Mouse (Mus musculus): ENCODE data around the gene Odf3l2. TPM values are rescaled to one million over a fixed set of nuclear protein-coding genes. Genes with fewer than 3 reads are reported as not detected.

Gene Odf3l2
- polyA plus RNA-seq, 1 experiment from 2014 or later: not detected

GRCm38 (mm10) chr10:79652789-79653188, 7.3 kb upstream of the Odf3l2 start:
- Histone ChIP-seq H3K4me3 (replicated peaks) (no peak overlapping the region), H3K36me3 (no peaks in the 10 kb centered on the region), H3K9me3 (replicated peaks) (no peaks in the 10 kb centered on the region), H3K27ac (no peak overlapping the region), H3K9ac (no peak overlapping the region), H3K27me3 (peaks cover 30% of the 10 kb centered on the region), H3K4me2 (no peak overlapping the region), H3K4me1 (replicated peaks) (no peaks in the 10 kb centered on the region)
- ATAC-seq (ENCODE audit: low read depth): no peak
- DNase-seq: no peak
- 63% methylated on average over 7 of the region's 7 CpGs for WGBS (ENCODE audit: insufficient replicate concordance)

GRCm38 (mm10) chr10:79649070-79649751, 3.7 kb upstream of the Odf3l2 start:
- Histone ChIP-seq H3K4me2 (no peak overlapping the region), H3K9ac (no peak overlapping the region), H3K27me3 (peaks cover 17% of the 10 kb centered on the region), H3K27ac (no peak overlapping the region), H3K36me3 (no peaks in the 10 kb centered on the region), H3K9me3 (replicated peaks) (no peaks in the 10 kb centered on the region), H3K4me3 (replicated peaks) (no peak overlapping the region), H3K4me1 (replicated peaks) (no peaks in the 10 kb centered on the region)
- DNase-seq (peak; percentile 26), ATAC-seq (ENCODE audit: low read depth) (no peak)
- 18% methylated on average over 7 of the region's 7 CpGs for WGBS (ENCODE audit: insufficient replicate concordance)

DNA sequence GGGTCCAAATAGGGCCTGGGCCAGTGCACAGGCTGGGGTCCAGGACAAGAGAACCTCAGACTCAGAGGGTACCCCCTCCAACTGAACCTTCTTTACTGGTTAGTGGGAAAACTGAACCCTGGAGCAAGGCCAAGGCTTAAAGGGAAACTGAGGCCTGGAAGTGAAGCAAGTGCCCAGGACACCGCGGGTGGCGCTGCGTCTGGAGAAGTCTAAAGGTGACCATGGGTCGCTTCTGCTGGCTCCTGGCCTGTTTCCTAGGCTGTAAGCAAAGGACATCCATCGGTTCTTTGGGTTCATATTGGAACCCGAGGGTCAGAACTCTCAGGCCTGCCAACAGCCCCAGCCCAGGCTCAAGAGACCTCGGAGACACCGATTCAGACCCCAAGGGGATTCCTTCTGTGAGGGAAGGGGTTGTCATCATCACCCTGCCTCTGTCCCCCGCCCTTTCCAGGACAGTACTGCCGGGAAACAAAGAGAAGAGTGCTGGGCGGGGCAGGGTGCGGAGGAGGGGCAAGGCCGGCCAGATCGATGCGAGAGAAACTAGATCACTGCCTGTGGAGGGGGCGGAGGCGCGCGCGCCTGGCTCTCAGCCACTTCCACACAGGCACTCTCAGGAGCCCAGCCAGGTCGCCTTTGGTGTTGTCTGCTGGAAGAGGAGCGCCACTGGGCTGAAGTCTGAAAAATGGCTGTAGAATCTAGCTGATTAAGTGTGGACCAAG, 6.9 kb downstream of the Odf3l2 start:
- ATAC-seq (ENCODE audit: low read depth): no peak

GRCm38 (mm10) chr10:79637128-79638110, 8.1 kb downstream of the Odf3l2 start, which contains the start of gene Shc2:
TSS of gene Shc2 (minus strand) at chr10:79637918.
- Histone ChIP-seq H3K4me1 (replicated peaks) (peaks cover 9% of the 10 kb centered on the region), H3K36me3 (no peaks in the 10 kb centered on the region), H3K27ac (no peak within 1 kb of the TSS), H3K27me3 (peaks cover 61% of the 10 kb centered on the region), H3K9ac (no peak within 1 kb of the TSS), H3K9me3 (replicated peaks) (no peaks in the 10 kb centered on the region), H3K4me2 (peak within 1 kb of the TSS; percentile 64), H3K4me3 (replicated peaks) (peak within 1 kb of the TSS; percentile 50)
- no peak for DNase-seq
- no peak for ATAC-seq (ENCODE audit: low read depth)
- 1% methylated on average over 70 of the region's 116 CpGs for WGBS (ENCODE audit: insufficient replicate concordance)

More for the DNA sequence above, 6.9 kb downstream of the Odf3l2 start:
- Histone ChIP-seq H3K27me3 (peaks cover 61% of the 10 kb centered on the region), H3K4me2 (no peak overlapping the region), H3K36me3 (no peaks in the 10 kb centered on the region), H3K4me1 (replicated peaks) (peaks cover 9% of the 10 kb centered on the region), H3K27ac (no peak overlapping the region), H3K9me3 (replicated peaks) (no peaks in the 10 kb centered on the region), H3K9ac (no peak overlapping the region), H3K4me3 (replicated peaks) (no peak overlapping the region)
- no peak for DNase-seq
- 7% methylated on average over 23 of the region's 23 CpGs for WGBS (ENCODE audit: insufficient replicate concordance)

- no peaks in the 10 kb centered on the region for H3K36me3 ChIP-seq
- peaks cover 61% of the 10 kb centered on the region for H3K27me3 ChIP-seq
- H3K27ac ChIP-seq: no peak overlapping the region
- 63% methylated on average over 8 of the region's 8 CpGs for WGBS (ENCODE audit: insufficient replicate concordance)
- H3K4me3 ChIP-seq (replicated peaks): no peak overlapping the region
- DNase-seq (no peak), ATAC-seq (ENCODE audit: low read depth) (no peak)
- H3K9me3 ChIP-seq (replicated peaks): no peaks in the 10 kb centered on the region
- peaks cover 9% of the 10 kb centered on the region for H3K4me1 ChIP-seq (replicated peaks)
- H3K4me2 ChIP-seq: no peak overlapping the region
- no peak overlapping the region for H3K9ac ChIP-seq
Measured at GRCm38 (mm10) chr10:79636287-79636686, 9.3 kb downstream of the Odf3l2 start.

DNA sequence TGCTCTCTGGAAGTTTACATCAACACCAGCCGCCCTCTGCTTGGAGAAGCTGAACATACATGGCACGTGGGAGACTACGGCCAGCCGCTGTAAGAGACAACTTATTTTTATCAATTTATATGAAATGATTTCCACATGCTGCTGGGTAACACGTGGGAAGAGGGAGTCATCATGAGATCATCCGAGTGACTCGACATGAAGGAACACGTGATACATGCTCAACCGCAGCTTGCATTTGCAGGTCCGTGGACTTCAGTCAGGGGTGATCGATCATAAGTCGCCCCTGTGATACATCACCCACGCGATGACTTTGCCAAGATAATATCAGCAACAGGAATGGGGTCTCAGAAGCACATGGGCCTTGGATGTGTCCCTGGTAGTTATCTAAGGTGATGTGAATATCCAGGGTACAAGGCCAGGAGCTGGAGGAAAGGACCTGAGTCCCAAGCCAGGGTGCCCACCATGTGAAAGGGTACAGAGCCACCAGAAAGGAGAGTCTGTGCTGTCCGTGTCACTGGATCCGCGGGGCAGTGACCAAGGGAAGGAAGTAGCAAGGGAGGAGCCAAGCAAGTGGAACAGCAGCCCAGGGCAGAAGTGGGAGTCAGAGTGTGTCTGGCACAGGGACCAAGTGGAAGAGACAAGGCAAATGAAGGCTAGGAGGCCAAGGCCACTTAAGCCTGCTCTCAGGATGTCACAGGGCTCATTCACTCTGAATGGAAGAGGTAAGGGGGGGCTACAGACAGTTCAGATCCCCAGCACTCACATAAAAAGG, 12.3 kb downstream of the Odf3l2 start:
- no peak overlapping the region for H3K4me3 ChIP-seq (replicated peaks)
- H3K27ac ChIP-seq: no peak overlapping the region
- ATAC-seq (ENCODE audit: low read depth): no peak
- no peaks in the 10 kb centered on the region for H3K9me3 ChIP-seq (replicated peaks)
- no peak overlapping the region for H3K4me2 ChIP-seq
- WGBS (ENCODE audit: insufficient replicate concordance): 63% methylated on average over 17 of the region's 17 CpGs
- peaks cover 6% of the 10 kb centered on the region for H3K4me1 ChIP-seq (replicated peaks)
- H3K27me3 ChIP-seq: peaks cover 38% of the 10 kb centered on the region
- no peak for DNase-seq
- H3K9ac ChIP-seq: no peak overlapping the region
- H3K36me3 ChIP-seq: no peaks in the 10 kb centered on the region

DNA sequence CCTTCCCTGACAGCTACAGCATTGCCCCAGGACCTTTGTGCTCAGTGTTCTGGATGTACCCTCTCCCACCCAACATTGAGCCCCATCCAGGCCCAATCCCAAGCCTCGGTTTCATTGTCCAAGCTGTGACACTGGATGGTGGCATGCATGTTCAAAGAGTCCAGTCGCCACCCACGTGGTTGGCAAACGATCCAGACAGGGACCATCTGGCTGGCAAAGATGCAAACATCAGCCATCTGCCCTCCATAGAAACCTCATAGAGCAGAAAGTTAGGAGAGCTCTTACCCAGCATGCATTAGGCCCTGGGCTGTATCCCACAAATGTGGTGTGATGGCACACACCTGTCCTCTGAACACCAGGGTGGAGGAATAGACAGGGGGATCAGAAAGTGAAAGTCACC, 14.1 kb downstream of the Odf3l2 start:
- no peak overlapping the region for H3K4me3 ChIP-seq (replicated peaks)
- H3K9me3 ChIP-seq (replicated peaks): no peaks in the 10 kb centered on the region
- peaks cover 20% of the 10 kb centered on the region for H3K27me3 ChIP-seq
- H3K27ac ChIP-seq: no peak overlapping the region
- ATAC-seq (ENCODE audit: low read depth) (no peak), DNase-seq (no peak)
- 68% methylated on average over 4 of the region's 4 CpGs for WGBS (ENCODE audit: insufficient replicate concordance)
- H3K4me2 ChIP-seq: no peak overlapping the region
- no peaks in the 10 kb centered on the region for H3K4me1 ChIP-seq (replicated peaks)
- no peak overlapping the region for H3K9ac ChIP-seq
- no peaks in the 10 kb centered on the region for H3K36me3 ChIP-seq

DNA sequence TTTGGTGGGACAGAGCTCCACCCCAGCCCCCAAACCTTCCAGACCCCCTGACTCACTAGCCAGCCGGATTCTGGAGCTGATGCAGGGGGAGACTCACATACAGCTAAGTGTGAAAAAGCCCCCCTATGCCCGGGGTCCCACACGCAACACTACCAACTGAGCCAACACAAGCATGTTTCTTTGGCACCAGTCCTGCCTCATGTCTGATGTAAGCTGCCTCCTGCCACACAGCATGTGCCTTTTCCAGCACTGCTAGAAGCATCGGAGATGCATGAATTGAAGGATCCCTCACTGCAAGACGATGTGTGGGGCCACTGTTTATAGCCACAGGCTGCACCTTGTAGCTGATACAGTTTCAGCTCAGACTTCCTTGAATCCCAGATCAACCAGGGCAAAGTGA, 17.2 kb downstream of the Odf3l2 start:
- Histone ChIP-seq H3K27me3 (0 out of 2 replicates have a peak, but pooled peaks cover 4% of the 10 kb centered on the region), H3K9ac (no peak overlapping the region), H3K27ac (no peak overlapping the region), H3K36me3 (no peaks in the 10 kb centered on the region), H3K4me3 (replicated peaks) (no peak overlapping the region), H3K4me1 (replicated peaks) (no peaks in the 10 kb centered on the region), H3K4me2 (no peak overlapping the region), H3K9me3 (replicated peaks) (no peaks in the 10 kb centered on the region)
- DNase-seq: no peak
- WGBS (ENCODE audit: insufficient replicate concordance): 62% methylated on average over 5 of the region's 5 CpGs
- ATAC-seq (ENCODE audit: low read depth): no peak

- no peaks in the 10 kb centered on the region for H3K36me3 ChIP-seq
- H3K4me2 ChIP-seq: no peak overlapping the region
- no peaks in the 10 kb centered on the region for H3K9me3 ChIP-seq (replicated peaks)
- ATAC-seq (ENCODE audit: low read depth) (no peak), DNase-seq (no peak)
- no peak overlapping the region for H3K9ac ChIP-seq
- no peak overlapping the region for H3K4me3 ChIP-seq (replicated peaks)
- H3K27ac ChIP-seq: no peak overlapping the region
- H3K4me1 ChIP-seq (replicated peaks): no peaks in the 10 kb centered on the region
- WGBS (ENCODE audit: insufficient replicate concordance): 65% methylated on average over 10 of the region's 10 CpGs
- 0 out of 2 replicates have a peak, but pooled peaks cover 6% of the 10 kb centered on the region for H3K27me3 ChIP-seq
Measured at GRCm38 (mm10) chr10:79626156-79626555, 19.4 kb downstream of the Odf3l2 start.

DNA sequence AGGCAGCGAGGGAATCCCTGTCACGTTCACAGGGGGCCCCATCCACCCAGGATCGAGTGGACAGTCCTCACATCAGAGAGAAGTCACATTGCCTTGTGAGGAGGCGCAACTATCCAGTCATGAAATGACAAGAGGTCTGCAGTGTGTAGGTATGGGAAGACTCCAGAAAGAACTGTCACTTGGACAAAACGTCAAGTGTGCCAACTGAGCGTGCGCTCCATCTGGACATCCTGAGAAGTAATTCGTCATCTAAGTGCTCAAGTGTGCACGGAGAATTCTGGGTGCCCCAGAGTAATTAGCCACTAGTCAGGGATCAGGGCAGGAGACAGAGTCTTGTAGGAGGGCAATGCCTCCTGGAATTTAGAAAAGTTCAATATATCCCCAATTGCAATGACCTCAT, 20.1 kb downstream of the Odf3l2 start:
- Histone ChIP-seq H3K36me3 (no peaks in the 10 kb centered on the region), H3K4me3 (replicated peaks) (no peak overlapping the region), H3K9ac (no peak overlapping the region), H3K4me2 (no peak overlapping the region), H3K27me3 (0 out of 2 replicates have a peak, but pooled peaks cover 6% of the 10 kb centered on the region), H3K9me3 (replicated peaks) (no peaks in the 10 kb centered on the region), H3K4me1 (replicated peaks) (no peaks in the 10 kb centered on the region), H3K27ac (no peak overlapping the region)
- WGBS (ENCODE audit: insufficient replicate concordance): 60% methylated on average over 9 of the region's 9 CpGs
- no peak for ATAC-seq (ENCODE audit: low read depth)
- no peak for DNase-seq
